Mouse (Mus musculus) heart, postnatal 0 days (tissue): Measurements from ENCODE around the gene Ocrl. TPM values are rescaled to one million over a fixed set of nuclear protein-coding genes. Genes with fewer than 3 reads are reported as not detected.

Experiments used
- ATAC-seq: fragments of 200-750 bp; cut with Nextera tagmentation; 2 replicates; pipeline ENCODE4 v1.8.0; 2017; ENCODE audit warnings: low read depth, moderate number of reproducible peaks, moderate library complexity; ENCODE audit not compliant: insufficient read depth
- DNase-seq: peaks from one replicate; pipeline ENCODE4 v3.0.0-alpha.2; 2016; ENCODE audit warnings: low spot score
- H3K27ac ChIP-seq: fragments of 300-500 bp; sonication (generic); 2 replicates; pipeline ENCODE4 v1.5.1; 2014; ENCODE audit warnings: low read depth, mild to moderate bottlenecking
- H3K27me3 ChIP-seq: fragments of 300-500 bp; sonication (generic); 2 replicates; pipeline ENCODE4 v1.6.1; 2014; ENCODE audit warnings: low read length, mixed read lengths; ENCODE audit not compliant: control insufficient read depth, insufficient read depth
- H3K36me3 ChIP-seq: fragments of 300-500 bp; sonication (generic); replicated peaks from 2 replicates; pipeline ENCODE4 v1.6.1; 2014; ENCODE audit warnings: low read length, mixed read lengths; ENCODE audit not compliant: control insufficient read depth, insufficient read depth
- H3K4me1 ChIP-seq: fragments of 300-500 bp; sonication (generic); 2 replicates; pipeline ENCODE4 v1.6.1; 2014; ENCODE audit warnings: antibody characterized with exemption; ENCODE audit not compliant: control insufficient read depth, insufficient read depth
- H3K4me2 ChIP-seq: fragments of 300-500 bp; sonication (generic); 2 replicates; pipeline ENCODE4 v1.6.1; 2014; ENCODE audit warnings: low read depth, mild to moderate bottlenecking, low read length, moderate library complexity
- H3K4me3 ChIP-seq: fragments of 300-500 bp; sonication (generic); 2 replicates; pipeline ENCODE4 v1.5.1; 2014; ENCODE audit warnings: low read depth, low read length
- H3K9ac ChIP-seq: fragments of 300-500 bp; sonication (generic); replicated peaks from 2 replicates; pipeline ENCODE4 v1.6.1; 2014; ENCODE audit warnings: low read depth, low read length, mixed read lengths
- H3K9me3 ChIP-seq: fragments of 300-500 bp; sonication (generic); replicated peaks from 2 replicates; pipeline ENCODE4 v1.6.1; 2016; ENCODE audit warnings: low read length; ENCODE audit not compliant: control insufficient read depth
- CTCF ChIP-seq: IDR thresholded peaks from 2 replicates; pipeline ENCODE4 v1.5.1; 2016; ENCODE audit warnings: antibody characterized with exemption, control low read depth, low read depth
- EP300 ChIP-seq: IDR thresholded peaks from 2 replicates; pipeline ENCODE4 v1.6.1; 2016; ENCODE audit warnings: antibody characterized with exemption, low read depth
- WGBS: fragments of 180-500 bp; shearing (Covaris S2); extraction: QIAGEN DNeasy Blood & Tissue Kit; methylation state at CpG from one replicate; pipeline ENCODE4 v1.1.7; 2014; 5-methylcytosine and 5-hydroxymethylcytosine counted together
- polyA plus RNA-seq: library from polyadenylated mRNA; unstranded; fragments of >200 nt; fragmentation: Nextera tagmentation; extraction: Ambion mirVana; gene quantifications from 2 replicates; pipeline ENCODE4 v1.2.1, GENCODE M21; 2015
- total RNA-seq: library from RNA; depleted of rRNA; stranded (reverse); fragments of >200 nt; gene quantifications from 2 replicates; pipeline ENCODE4 v1.2.3, GENCODE M21; 2014; ENCODE audit warnings: low replicate concordance

Gene Ocrl
- total and polyA plus RNA-seq, 2 experiments from 2014 or later = 6.0 to 16.5 TPM

DNA sequence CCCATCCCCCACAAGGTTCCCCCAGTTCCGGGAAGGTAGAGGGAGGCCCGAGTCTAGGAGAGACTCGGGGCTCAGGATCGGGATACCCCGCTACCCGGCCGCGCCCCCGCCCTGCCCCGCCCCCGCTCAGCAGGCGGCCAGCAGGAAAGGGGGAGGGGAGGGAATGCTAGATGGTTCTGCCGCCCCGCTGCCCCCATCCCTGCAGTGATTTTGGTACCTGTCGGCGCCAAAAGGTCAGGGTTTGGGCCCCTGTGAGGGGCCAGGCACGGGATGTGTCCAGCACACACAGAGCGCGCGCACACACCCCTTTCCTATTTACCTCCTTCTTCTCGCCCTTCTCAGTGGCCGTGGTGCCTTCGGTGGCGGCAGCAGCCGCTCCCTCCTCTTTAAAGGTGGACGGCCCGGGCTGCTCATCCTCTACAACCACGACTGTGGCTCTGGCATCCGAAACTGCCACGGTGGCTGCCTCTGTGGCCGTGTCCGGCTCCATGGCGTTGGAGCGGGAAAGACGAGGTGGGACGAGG lies 20.2 kb upstream of the Ocrl start:
- Histone ChIP-seq H3K4me1 (no peaks in the 10 kb centered on the region), H3K36me3 (no peaks in the 10 kb centered on the region), H3K9ac (peak overlapping the region; percentile 51), H3K27me3 (no peaks in the 10 kb centered on the region), H3K4me3 (peak overlapping the region; percentile 69), H3K9me3 (no peaks in the 10 kb centered on the region), H3K27ac (peak overlapping the region; percentile 44), H3K4me2 (peak overlapping the region; percentile 76)
- 15% methylated on average over 21 of the region's 36 CpGs for WGBS
- TF ChIP-seq CTCF = no peak
- TF ChIP-seq EP300 = no peak
- ATAC-seq = peak; percentile 66; the same call in 1 of the 2 replicates
- no peak for DNase-seq

- 15% methylated on average over 8 of the region's 17 CpGs for WGBS
- DNase-seq = no peak
- Histone ChIP-seq H3K4me1 (no peaks in the 10 kb centered on the region), H3K9me3 (no peaks in the 10 kb centered on the region), H3K36me3 (no peaks in the 10 kb centered on the region), H3K27me3 (no peaks in the 10 kb centered on the region), H3K4me2 (peak within 1 kb of the TSS; percentile 76), H3K9ac (peak within 1 kb of the TSS; percentile 51), H3K27ac (peak within 1 kb of the TSS; percentile 44), H3K4me3 (peak within 1 kb of the TSS; percentile 69)
- ATAC-seq = peak; percentile 66; the same call in 1 of the 2 replicates
- no peak for TF ChIP-seq EP300
Observed at GRCm38 (mm10) chrX:47892431-47893024, 19.7 kb upstream of the Ocrl start, which contains the start of gene Smarca1. Gene Smarca1 (minus strand): TSS chrX:47892974.

GRCm38 (mm10) chrX:47912904-47913542 lies 836 bp downstream of the Ocrl start:
- Histone ChIP-seq H3K27me3 (no peaks in the 10 kb centered on the region), H3K36me3 (no peaks in the 10 kb centered on the region), H3K4me1 (no peaks in the 10 kb centered on the region), H3K4me3 (peak overlapping the region; percentile 79), H3K9me3 (no peaks in the 10 kb centered on the region), H3K27ac (no peak overlapping the region), H3K9ac (peak overlapping the region; percentile 85), H3K4me2 (peak overlapping the region; percentile 66)
- WGBS = 17% methylated on average over 8 of the region's 8 CpGs
- no peak; the same call in 1 of the 2 replicates for ATAC-seq
- DNase-seq = no peak
- no peak for TF ChIP-seq CTCF
- TF ChIP-seq EP300 = no peak

DNA sequence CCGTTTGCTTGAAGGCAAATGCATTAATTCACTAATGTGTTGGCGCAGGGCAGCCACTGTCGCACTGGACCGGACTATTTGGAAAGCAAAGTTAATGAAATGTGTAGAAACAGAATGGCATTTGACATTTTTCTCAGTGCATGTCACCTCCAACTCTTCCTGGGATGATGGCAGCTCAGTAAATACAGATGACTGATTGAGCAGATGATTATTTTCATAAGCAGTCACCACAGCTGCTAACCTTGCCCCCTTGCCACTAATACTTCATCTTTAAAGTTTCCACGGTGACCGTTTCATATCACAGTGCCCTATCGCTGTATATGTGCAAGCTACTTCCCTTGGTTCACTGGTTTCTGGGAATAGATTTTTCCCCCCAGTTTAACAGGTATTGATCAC lies 1.4 kb downstream of the Ocrl start:
- ATAC-seq = no peak
- Histone ChIP-seq H3K4me3 (peak overlapping the region; percentile 79; the same call in 1 of the 2 replicates), H3K9ac (no peak overlapping the region), H3K36me3 (no peaks in the 10 kb centered on the region), H3K9me3 (no peaks in the 10 kb centered on the region), H3K4me1 (no peaks in the 10 kb centered on the region), H3K27ac (no peak overlapping the region), H3K4me2 (peak overlapping the region; percentile 66), H3K27me3 (no peaks in the 10 kb centered on the region)
- 81% methylated on average over 7 of the region's 7 CpGs for WGBS
- no peak for DNase-seq
- no peak for TF ChIP-seq EP300

GRCm38 (mm10) chrX:47916831-47917230 lies 4.6 kb downstream of the Ocrl start:
- no peak overlapping the region for H3K9ac ChIP-seq
- TF ChIP-seq CTCF (no peak), EP300 (no peak)
- H3K4me3 ChIP-seq = no peak overlapping the region
- WGBS = 48% methylated on average over 1 of the region's 1 CpGs
- H3K4me1 ChIP-seq = no peaks in the 10 kb centered on the region
- ATAC-seq (no peak), DNase-seq (no peak)
- no peak overlapping the region for H3K4me2 ChIP-seq
- H3K27ac ChIP-seq = no peak overlapping the region
- no peaks in the 10 kb centered on the region for H3K27me3 ChIP-seq
- no peaks in the 10 kb centered on the region for H3K9me3 ChIP-seq
- H3K36me3 ChIP-seq = 0 out of 2 replicates have a peak, but pooled peaks cover 4% of the 10 kb centered on the region
